Mouse (Mus musculus) CH12.LX (cell line): ENCODE data around the gene Trim56. TPM values are rescaled to one million over a fixed set of nuclear protein-coding genes. Genes with fewer than 3 reads are reported as not detected.

ENCODE experiments used
- DNase-seq: peaks from one replicate; pipeline ENCODE4 v3.0.0-alpha.2; 2013; ENCODE audit errors: extremely low read depth
- H3K27ac ChIP-seq: 2 replicates; pipeline ENCODE4 v1.5.1; 2012; ENCODE audit warnings: low read depth, mild to moderate bottlenecking, control low read depth, moderate library complexity; ENCODE audit not compliant: insufficient read depth
- H3K27me3 ChIP-seq: replicated peaks from 2 replicates; pipeline ENCODE3; 2012; ENCODE audit warnings: inconsistent platforms
- H3K36me3 ChIP-seq, 2 experiments: replicated peaks in 1 of 2; 2 replicates each; pipeline versions ENCODE3 to v1.6.1; 2012; ENCODE audit warnings: inconsistent platforms in 1 of 2, low read length in 1 of 2, mild to moderate bottlenecking in 1 of 2, mixed read lengths in 1 of 2, moderate library complexity in 1 of 2; ENCODE audit not compliant: control insufficient read depth in 1 of 2, insufficient read depth in 1 of 2
- H3K4me1 ChIP-seq, 2 experiments: 2 replicates each; pipeline ENCODE4 v1.6.1; 2012; ENCODE audit warnings: inconsistent platforms in 1 of 2, moderate library complexity in 1 of 2; ENCODE audit not compliant: insufficient read depth in 2 of 2, control insufficient read depth in 1 of 2
- H3K4me2 ChIP-seq: 2 replicates; pipeline ENCODE4 v1.6.1; 2012; ENCODE audit warnings: low read depth, mild to moderate bottlenecking, control low read depth; ENCODE audit not compliant: poor library complexity, insufficient read depth, severe bottlenecking
- H3K4me3 ChIP-seq, 3 experiments: fragments of 150-350 bp in 1 of 3; sonication (generic) in 1 of 3; replicated peaks in 1 of 3; 2 replicates each; pipeline versions ENCODE3 to v1.5.1; 2011 to 2012; ENCODE audit warnings: low read depth in 2 of 3, low read length in 2 of 3, mild to moderate bottlenecking in 2 of 3, moderate library complexity in 2 of 3, control low read depth in 1 of 3, improper control_type of control experiment in 1 of 3, inconsistent platforms in 1 of 3, mixed read lengths in 1 of 3; ENCODE audit not compliant: poor library complexity in 1 of 3
- H3K79me2 ChIP-seq: replicated peaks from 2 replicates; pipeline ENCODE4 v1.6.1; 2012; ENCODE audit warnings: mild to moderate bottlenecking, moderate library complexity; ENCODE audit not compliant: control insufficient read depth, poor library complexity, insufficient read depth, severe bottlenecking; ENCODE audit errors: extremely low read depth
- H3K9ac ChIP-seq: 2 replicates; pipeline ENCODE4 v1.6.1; 2012; ENCODE audit warnings: low read depth, mild to moderate bottlenecking, control low read depth, moderate library complexity; ENCODE audit not compliant: insufficient read depth
- H3K9me3 ChIP-seq: replicated peaks from 2 replicates; pipeline ENCODE3; 2012; ENCODE audit warnings: low read length, inconsistent platforms, mixed read lengths
- CHD2 ChIP-seq: IDR thresholded peaks from 2 replicates; pipeline ENCODE4 v1.6.1; 2011; ENCODE audit warnings: low read length, improper control_type of control experiment
- CTCF ChIP-seq, 2 experiments: IDR thresholded peaks in 1 of 2; conservative IDR thresholded peaks in 1 of 2; 2 replicates each; pipeline ENCODE4 v1.5.1; 2011 to 2012; ENCODE audit warnings: low read depth in 2 of 2, low read length in 2 of 2, improper control_type of control experiment in 1 of 2, inconsistent platforms in 1 of 2, mild to moderate bottlenecking in 1 of 2, moderate library complexity in 1 of 2
- EP300 ChIP-seq: IDR thresholded peaks from 2 replicates; pipeline ENCODE4 v1.6.1; 2011; ENCODE audit warnings: low read length, improper control_type of control experiment
- GABPA ChIP-seq: IDR thresholded peaks from 2 replicates; pipeline ENCODE4 v1.6.1; 2012; ENCODE audit warnings: low read depth, low read length, improper control_type of control experiment, inconsistent platforms; ENCODE audit not compliant: insufficient replicate concordance
- HCFC1 ChIP-seq: IDR thresholded peaks from 2 replicates; pipeline ENCODE4 v1.6.1; 2012; ENCODE audit warnings: low read depth, mild to moderate bottlenecking, inconsistent platforms, low read length, improper control_type of control experiment
- JUN ChIP-seq: IDR thresholded peaks from 2 replicates; pipeline ENCODE4 v1.6.1; 2011; ENCODE audit warnings: low read depth, mild to moderate bottlenecking, low read length, improper control_type of control experiment, moderate library complexity; ENCODE audit not compliant: insufficient read depth
- JUND ChIP-seq: conservative IDR thresholded peaks from 2 replicates; pipeline ENCODE4 v1.6.1; 2011; ENCODE audit warnings: low read depth, low read length, improper control_type of control experiment
- NRF1 ChIP-seq: IDR thresholded peaks from 2 replicates; pipeline ENCODE4 v1.6.1; 2014; ENCODE audit warnings: low read depth, mild to moderate bottlenecking, inconsistent platforms, low read length, improper control_type of control experiment, moderate library complexity
- PAX5 ChIP-seq: IDR thresholded peaks from 2 replicates; pipeline ENCODE4 v1.6.1; 2012; ENCODE audit warnings: low read length, inconsistent platforms, mixed read lengths
- POLR2A ChIP-seq: IDR thresholded peaks from 2 replicates; pipeline ENCODE4 v1.6.1; 2011; ENCODE audit warnings: low read depth, mild to moderate bottlenecking, improper control_type of control experiment, low read length
- POLR2AphosphoS2 ChIP-seq: IDR thresholded peaks from 2 replicates; pipeline ENCODE4 v1.6.1; 2011; ENCODE audit warnings: low read depth, low read length, improper control_type of control experiment
- RAD21 ChIP-seq: IDR thresholded peaks from 2 replicates; pipeline ENCODE4 v1.6.1; 2011; ENCODE audit warnings: low read depth, mild to moderate bottlenecking, low read length, improper control_type of control experiment, moderate library complexity
- RCOR1 ChIP-seq: conservative IDR thresholded peaks from 2 replicates; pipeline ENCODE4 v1.6.1; 2012; ENCODE audit warnings: low read depth, mild to moderate bottlenecking, inconsistent platforms, low read length, improper control_type of control experiment
- SIN3A ChIP-seq: IDR thresholded peaks from 2 replicates; pipeline ENCODE4 v1.6.1; 2012; ENCODE audit warnings: low read length, improper control_type of control experiment, inconsistent platforms
- SMC3 ChIP-seq: IDR thresholded peaks from 2 replicates; pipeline ENCODE4 v1.6.1; 2011; ENCODE audit warnings: low read depth, low read length, improper control_type of control experiment
- UBTF ChIP-seq: IDR thresholded peaks from 2 replicates; pipeline ENCODE4 v1.6.1; 2012; ENCODE audit warnings: low read depth, mild to moderate bottlenecking, inconsistent platforms, low read length, improper control_type of control experiment, moderate library complexity
- USF1 ChIP-seq: IDR thresholded peaks from 2 replicates; pipeline ENCODE4 v1.6.1; 2014; ENCODE audit warnings: low read depth, mild to moderate bottlenecking, inconsistent platforms, low read length, improper control_type of control experiment
- USF2 ChIP-seq: conservative IDR thresholded peaks from 2 replicates; pipeline ENCODE4 v1.6.1; 2011; ENCODE audit warnings: low read depth, low read length, improper control_type of control experiment
- ZC3H11A ChIP-seq: IDR thresholded peaks from 2 replicates; pipeline ENCODE4 v1.6.1; 2012; ENCODE audit warnings: low read depth, mild to moderate bottlenecking, inconsistent platforms, low read length, improper control_type of control experiment
- ZMIZ1 ChIP-seq: IDR thresholded peaks from 2 replicates; pipeline ENCODE4 v1.6.1; 2012; ENCODE audit warnings: low read depth, mild to moderate bottlenecking, inconsistent platforms, low read length, improper control_type of control experiment
- ZNF384 ChIP-seq: IDR thresholded peaks from 2 replicates; pipeline ENCODE4 v1.6.1; 2012; ENCODE audit warnings: low read depth, low read length, improper control_type of control experiment, inconsistent platforms
- dilution Hi-C: fragments of 300-500 bp; cut with MboI; formaldehyde crosslinking; loops from 2 replicates; pipeline ENCODE4 v1.14.3; 2020; ENCODE audit warnings: low sequenced_read_pairs; ENCODE audit not compliant: extremely low pct_unique_long_range_greater_than_20kb, extremely low pct_ligation_motif_present
- in situ Hi-C: fragments of 300-500 bp; cut with MboI; formaldehyde crosslinking; loops from 3 replicates; pipeline ENCODE4 v1.14.3; 2019; ENCODE audit warnings: low sequenced_read_pairs, low pct_ligation_motif_present, low pct_unique_long_range_greater_than_20kb, mixed read lengths
- polyA plus RNA-seq: library from polyadenylated mRNA; unstranded; fragments of >175 nt; gene quantifications from 2 replicates; pipeline ENCODE4 v1.2.1, GENCODE M21; 2012; ENCODE audit warnings: low read depth; ENCODE audit not compliant: insufficient read length
- total RNA-seq, 2 experiments: library from RNA; depleted of rRNA; stranded (reverse); fragments of 300-350 nt in 1 of 2; fragments of >200 nt in 1 of 2; gene quantifications; 2 replicates each; pipeline ENCODE4 v1.2.3; 2012 to 2014

Gene Trim56
- total and polyA plus RNA-seq, 3 experiments = 7.6 to 12.9 (median 11.2) TPM

DNA sequence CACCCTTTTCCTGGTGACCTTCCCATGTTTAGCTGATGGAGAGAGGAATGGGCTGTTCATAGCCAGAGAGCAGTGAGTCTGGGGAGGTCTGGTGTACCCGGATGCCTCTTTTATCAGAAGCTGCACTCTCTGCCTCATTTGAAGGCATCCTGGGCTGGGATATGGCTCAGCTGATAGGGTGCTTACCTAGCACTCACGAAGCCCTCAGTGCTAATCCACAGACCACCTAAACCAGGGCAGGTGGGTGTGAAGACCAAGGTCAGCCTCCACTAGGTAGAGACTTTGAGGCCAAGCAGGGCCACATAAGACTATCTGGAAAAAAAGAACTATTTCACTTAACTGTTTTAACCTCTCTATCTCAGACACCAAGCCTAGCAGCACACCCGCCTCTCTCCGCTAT is 7.5 kb upstream of the Trim56 start:
- in situ Hi-C loops = no loop called here

DNA sequence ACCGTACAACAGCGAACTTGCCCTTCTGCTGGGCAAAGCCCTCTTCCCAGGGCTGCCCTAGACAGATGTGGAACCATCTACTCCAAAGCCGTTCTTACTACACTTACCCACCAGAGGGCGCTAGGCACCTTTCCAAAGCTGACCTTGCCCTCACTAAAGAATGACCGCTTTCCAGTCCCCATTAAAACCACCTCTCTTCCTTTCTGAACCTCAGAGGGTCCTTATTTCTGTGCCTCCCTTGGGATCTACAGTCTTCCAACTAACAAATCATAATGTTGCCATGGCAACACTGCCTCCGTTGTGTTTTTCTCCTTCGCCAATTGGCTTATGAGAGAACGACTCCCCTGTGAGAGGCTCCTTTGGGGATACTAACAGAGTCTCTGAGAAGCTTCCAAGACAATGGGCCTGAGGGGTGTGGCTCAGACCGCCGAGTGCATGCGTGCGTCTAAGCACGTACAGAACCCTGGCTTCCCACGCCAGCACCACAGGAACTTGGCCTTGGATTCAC is 6.7 kb upstream of the Trim56 start:
- H3K4me1 ChIP-seq = peaks cover 5 to 25% of the 10 kb centered on the region in 2 experiments; a peak in 3 of 4 replicates
- H3K9ac ChIP-seq = no peak overlapping the region
- in situ Hi-C loops (no loop called here), dilution Hi-C loops (no loop called here)
- H3K4me2 ChIP-seq = no peak overlapping the region
- TF ChIP-seq CTCF (conservative IDR thresholded peaks at IDR 0.05 in 1 of 2, IDR thresholded peaks at IDR 0.05 in 1 of 2; ENCODE audit: low read depth in 2 of 2, low read length in 2 of 2) = peak; percentile 80 to 84
- peak; percentile 75 for TF ChIP-seq RAD21
- no peak for TF ChIP-seq HCFC1
- TF ChIP-seq GABPA = no peak
- peak; percentile 68 for TF ChIP-seq SMC3
- TF ChIP-seq USF2 = no peak
- H3K27me3 ChIP-seq = peaks cover 33% of the 10 kb centered on the region
- H3K27ac ChIP-seq = no peak overlapping the region
- DNase-seq = peak; percentile 76
- no peak overlapping the region for H3K4me3 ChIP-seq
- H3K9me3 ChIP-seq = peaks cover 10% of the 10 kb centered on the region
- no peaks in the 10 kb centered on the region for H3K36me3 ChIP-seq
- H3K79me2 ChIP-seq = no peaks in the 10 kb centered on the region

More for the DNA sequence above, 7.5 kb upstream of the Trim56 start:
- H3K9me3 ChIP-seq = peaks cover 16% of the 10 kb centered on the region
- TF ChIP-seq POLR2AphosphoS2 = no peak
- no peak for TF ChIP-seq RAD21
- no peak for TF ChIP-seq RCOR1
- TF ChIP-seq SIN3A = no peak
- no peak for TF ChIP-seq EP300
- TF ChIP-seq ZC3H11A = no peak
- TF ChIP-seq JUND = no peak
- no peak for TF ChIP-seq POLR2A
- TF ChIP-seq ZNF384 = no peak
- no peak for TF ChIP-seq JUN
- no peak for TF ChIP-seq CHD2
- no peak for TF ChIP-seq ZMIZ1
- TF ChIP-seq USF1 = no peak
- no peak for TF ChIP-seq PAX5
- TF ChIP-seq UBTF = no peak
- TF ChIP-seq NRF1 = no peak
- TF ChIP-seq, all 38 proteins: peak for 0
- Histone ChIP-seq H3K36me3 (no peaks in the 10 kb centered on the region), H3K4me3 (no peak overlapping the region), H3K9ac (no peak overlapping the region), H3K79me2 (no peaks in the 10 kb centered on the region), H3K4me2 (no peak overlapping the region), H3K27me3 (peaks cover 41% of the 10 kb centered on the region), H3K4me1 (peaks cover 5 to 22% of the 10 kb centered on the region in 2 experiments; a peak in 3 of 4 replicates), H3K27ac (no peak overlapping the region)
- no peak for DNase-seq
- dilution Hi-C loops = no loop called here
